Mouse (Mus musculus): ENCODE results near the gene Foxp2.

Foxp2 gene

DNA sequence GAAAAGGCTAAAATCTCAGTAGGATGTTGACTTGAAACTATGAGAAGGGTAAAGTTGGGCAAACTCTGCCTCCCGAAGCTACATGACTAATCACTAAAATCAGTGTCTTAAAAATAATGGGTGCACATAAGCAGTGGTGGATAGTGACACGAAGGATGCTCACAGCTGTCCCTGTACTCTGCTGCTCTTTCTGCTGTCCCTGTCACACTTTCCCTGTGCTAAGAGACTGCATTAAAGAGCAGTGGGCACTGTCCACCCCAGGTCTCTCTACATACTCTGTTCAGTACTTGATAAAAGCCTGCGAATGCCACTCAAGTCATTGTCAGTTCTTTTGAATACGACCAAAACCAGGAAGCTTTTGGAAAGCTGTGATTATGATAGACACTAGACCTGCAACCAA, 469.7 kb downstream of the Foxp2 start:
- DNase-seq (ENCODE audit: low spot score in 2 of 2), result no peak

- DNase-seq (ENCODE audit: low spot score in 2 of 2), result no peak
Observed at GRCm38 (mm10) chr6:15373621-15374020, 472.5 kb downstream of the Foxp2 start.

DNA sequence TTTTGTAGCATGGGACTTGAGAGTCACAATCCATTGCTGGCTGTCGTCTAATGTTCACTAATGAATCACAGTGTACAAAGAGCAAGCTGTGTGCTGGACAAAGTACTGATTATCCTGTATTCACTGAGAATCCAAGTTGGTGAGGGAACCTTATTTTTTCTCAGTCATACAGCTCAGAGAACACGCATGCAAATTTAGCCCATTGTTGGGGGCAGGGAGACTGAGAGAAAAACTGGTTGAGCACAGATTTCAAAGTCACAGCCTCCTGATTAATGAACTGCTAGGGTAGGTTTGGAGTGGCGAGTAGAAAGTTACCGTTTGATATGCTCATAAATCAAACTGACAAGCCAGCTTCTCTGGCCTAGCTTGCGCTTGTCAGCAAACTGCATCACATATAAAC, 477.1 kb downstream of the Foxp2 start:
- no peak for DNase-seq (ENCODE audit: low spot score in 2 of 2)

GRCm38 (mm10) chr6:15396462-15396861, 495.3 kb downstream of the Foxp2 start:
- no peak for DNase-seq (ENCODE audit: low spot score in 2 of 2)

- no peak for DNase-seq (ENCODE audit: low spot score in 2 of 2)
Observed at GRCm38 (mm10) chr6:15397485-15397884, 496.3 kb downstream of the Foxp2 start.

GRCm38 (mm10) chr6:15401138-15401537, 500.0 kb downstream of the Foxp2 start:
- DNase-seq (ENCODE audit: low spot score in 2 of 2), result no peak

GRCm38 (mm10) chr6:15402026-15402425, 500.9 kb downstream of the Foxp2 start:
- DNase-seq (ENCODE audit: low spot score in 2 of 2), result no peak

- DNase-seq (ENCODE audit: low spot score in 2 of 2), result no peak
Observed at GRCm38 (mm10) chr6:15415099-15415498, 514.0 kb downstream of the Foxp2 start.

DNA sequence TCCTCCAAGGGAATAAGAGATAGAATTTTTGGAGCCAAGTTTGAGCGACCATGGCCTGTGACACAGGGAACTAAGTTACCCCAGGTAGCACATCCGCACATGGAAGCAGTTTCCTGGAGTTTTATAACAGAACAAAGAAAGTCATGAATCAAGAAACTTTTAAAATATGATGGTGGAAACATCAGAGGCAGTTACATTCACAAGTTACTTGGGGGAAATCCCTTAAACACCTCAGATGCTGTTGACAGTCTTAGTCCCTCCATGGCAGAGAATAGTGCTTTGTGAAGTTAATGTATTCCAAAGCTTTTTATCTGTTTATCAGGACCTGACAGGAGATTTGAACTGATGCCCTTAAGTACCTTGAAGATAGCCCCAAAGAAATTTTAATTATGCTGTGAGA, 558.6 kb downstream of the Foxp2 start:
- no peak for DNase-seq (ENCODE audit: low spot score in 2 of 2)

- no peak for DNase-seq (ENCODE audit: low spot score in 2 of 2)
Observed at GRCm38 (mm10) chr6:15463390-15463789, 562.2 kb downstream of the Foxp2 start.

DNA sequence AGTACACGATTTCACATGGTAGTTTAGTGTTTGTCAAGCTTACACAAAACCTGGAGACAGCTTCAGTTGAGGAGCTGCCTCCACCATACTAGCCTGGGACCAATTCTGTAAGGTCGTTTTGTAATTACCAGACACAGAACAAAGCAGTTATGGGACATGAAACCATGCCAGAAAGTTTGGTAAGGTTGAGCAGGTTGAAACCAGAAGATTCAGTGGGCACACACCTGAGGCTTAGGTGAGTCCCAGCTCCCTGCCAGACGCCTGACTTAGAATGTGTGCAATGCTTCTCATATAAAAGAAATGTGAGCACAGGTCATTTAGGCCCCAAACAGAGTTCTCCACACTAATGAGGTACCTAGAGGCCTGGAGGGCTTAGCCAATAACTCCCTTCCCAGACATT, 564.3 kb downstream of the Foxp2 start:
- no peak for DNase-seq (ENCODE audit: low spot score in 2 of 2)

DNA sequence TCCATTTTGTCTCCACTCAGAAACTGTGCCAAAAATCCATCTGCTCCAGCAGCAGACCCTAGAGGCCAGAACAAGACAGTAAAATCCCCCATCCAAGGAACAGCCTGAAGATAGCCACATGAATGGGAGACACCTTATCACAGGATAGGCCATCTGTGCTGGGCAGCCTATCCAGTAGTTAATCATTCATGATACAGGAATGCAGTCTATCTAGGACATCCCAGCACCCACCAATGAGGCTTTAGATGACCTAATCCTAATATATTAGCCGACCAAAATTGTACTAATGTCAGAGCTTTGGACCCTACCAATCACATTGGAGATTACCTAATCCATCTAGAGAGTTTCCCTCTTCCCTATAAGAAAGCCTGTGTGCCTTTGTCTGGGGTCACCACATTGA, 565.5 kb downstream of the Foxp2 start:
- no peak for DNase-seq (ENCODE audit: low spot score in 2 of 2)

GRCm38 (mm10) chr6:15486909-15487308, 585.8 kb downstream of the Foxp2 start:
- no peak for DNase-seq (ENCODE audit: low spot score in 2 of 2)
